Mouse (Mus musculus) spleen, adult 2 months (tissue): Measurements from ENCODE around the gene Golga5.

Experiments
- CTCF ChIP-seq: fragments of 200-500 bp; IDR thresholded peaks from 2 replicates; pipeline ENCODE4 v1.5.1; 2011; ENCODE audit warnings: mild to moderate bottlenecking, inconsistent platforms; ENCODE audit not compliant: insufficient read depth, insufficient read length, insufficient replicate concordance; ENCODE audit errors: extremely low read depth
- POLR2A ChIP-seq: fragments of 200-500 bp; IDR thresholded peaks from 2 replicates; pipeline ENCODE4 v1.6.1; 2011; ENCODE audit warnings: low read depth, low read length, inconsistent platforms

GRCm38 (mm10) chr12:102535796-102536195, 66.9 kb downstream of the Golga5 start:
- TF ChIP-seq POLR2A (no peak), CTCF (no peak)
